Mouse (Mus musculus) hindbrain, embryonic 16.5 days (tissue): ENCODE measurements around the gene H3f3b. TPM values are rescaled to one million over a fixed set of nuclear protein-coding genes. Genes with fewer than 3 reads are reported as not detected.

Source experiments
- ATAC-seq: fragments of 200-750 bp; cut with Nextera tagmentation; 2 replicates; pipeline ENCODE4 v1.8.0; 2017; ENCODE audit warnings: moderate TSS enrichment, moderate library complexity
- H3K27ac ChIP-seq: fragments of 300-500 bp; sonication (generic); 2 replicates; pipeline ENCODE4 v1.5.1; 2014; ENCODE audit warnings: low read depth, mild to moderate bottlenecking, control low read depth, low read length, moderate library complexity
- H3K27me3 ChIP-seq: fragments of 300-500 bp; sonication (generic); replicated peaks from 2 replicates; pipeline ENCODE4 v1.6.1; 2014; ENCODE audit warnings: low read length; ENCODE audit not compliant: control insufficient read depth, insufficient read depth
- H3K36me3 ChIP-seq: fragments of 300-500 bp; sonication (generic); 2 replicates; pipeline ENCODE4 v1.6.1; 2014; ENCODE audit warnings: mild to moderate bottlenecking, low read length, moderate library complexity, mixed read lengths; ENCODE audit not compliant: control insufficient read depth, insufficient read depth
- H3K4me1 ChIP-seq: fragments of 300-500 bp; sonication (generic); 2 replicates; pipeline ENCODE4 v1.6.1; 2014; ENCODE audit warnings: low read depth, low read length; ENCODE audit not compliant: control insufficient read depth, insufficient read depth
- H3K4me2 ChIP-seq: fragments of 300-500 bp; sonication (generic); 2 replicates; pipeline ENCODE4 v1.6.1; 2014; ENCODE audit warnings: mild to moderate bottlenecking, low read length, control low read depth, moderate library complexity
- H3K4me3 ChIP-seq: fragments of 300-500 bp; sonication (generic); 2 replicates; pipeline ENCODE4 v1.5.1; 2014; ENCODE audit warnings: mild to moderate bottlenecking, low read length, control low read depth, moderate library complexity
- H3K9ac ChIP-seq: fragments of 300-500 bp; sonication (generic); 2 replicates; pipeline ENCODE4 v1.6.1; 2014; ENCODE audit warnings: low read depth, mild to moderate bottlenecking, control low read depth, low read length, moderate library complexity
- H3K9me3 ChIP-seq: fragments of 300-500 bp; sonication (generic); 2 replicates; pipeline ENCODE4 v1.6.1; 2014; ENCODE audit warnings: mild to moderate bottlenecking, low read length, moderate library complexity; ENCODE audit not compliant: control insufficient read depth
- WGBS: fragments of 180-500 bp; shearing (Covaris S2); extraction: QIAGEN DNeasy Blood & Tissue Kit; methylation state at CpG from one replicate; pipeline ENCODE4 v1.1.7; 2014; 5-methylcytosine and 5-hydroxymethylcytosine counted together
- polyA plus RNA-seq: library from polyadenylated mRNA; unstranded; fragments of >200 nt; fragmentation: Nextera tagmentation; extraction: Ambion mirVana; gene quantifications from 2 replicates; pipeline ENCODE4 v1.2.1, GENCODE M21; 2015

H3f3b gene
- polyA plus RNA-seq, 1 experiment from 2014 or later, result 1,603 TPM

- Histone ChIP-seq H3K4me2 (no peak overlapping the region), H3K9me3 (no peaks in the 10 kb centered on the region), H3K4me3 (no peak overlapping the region), H3K36me3 (no peaks in the 10 kb centered on the region), H3K27me3 (no peaks in the 10 kb centered on the region), H3K4me1 (peaks cover 12% of the 10 kb centered on the region), H3K27ac (no peak overlapping the region), H3K9ac (no peak overlapping the region)
- WGBS, result 34% methylated on average over 10 of the region's 10 CpGs
- no peak for ATAC-seq
These were observed 27.2 kb downstream of the H3f3b start for GRCm38 (mm10) chr11:116000607-116001006.

- peaks cover 3% of the 10 kb centered on the region; the same call in 1 of the 2 replicates for H3K4me1 ChIP-seq
- WGBS, result 18% methylated on average over 14 of the region's 14 CpGs
- H3K9ac ChIP-seq, result no peak overlapping the region
- H3K36me3 ChIP-seq, result no peaks in the 10 kb centered on the region
- H3K4me3 ChIP-seq, result no peak overlapping the region
- no peak for ATAC-seq
- no peaks in the 10 kb centered on the region for H3K9me3 ChIP-seq
- H3K27me3 ChIP-seq, result no peaks in the 10 kb centered on the region
- H3K4me2 ChIP-seq, result peak overlapping the region; percentile 27; the same call in 1 of the 2 replicates
- no peak overlapping the region for H3K27ac ChIP-seq
These were observed 28.1 kb downstream of the H3f3b start for GRCm38 (mm10) chr11:115999538-116000143.

GRCm38 (mm10) chr11:115999027-115999426 lies 28.7 kb downstream of the H3f3b start:
- Histone ChIP-seq H3K36me3 (no peaks in the 10 kb centered on the region), H3K4me2 (no peak overlapping the region), H3K27me3 (no peaks in the 10 kb centered on the region), H3K27ac (no peak overlapping the region), H3K4me1 (no peaks in the 10 kb centered on the region), H3K9me3 (no peaks in the 10 kb centered on the region), H3K4me3 (no peak overlapping the region), H3K9ac (no peak overlapping the region)
- WGBS, result 89% methylated on average over 7 of the region's 7 CpGs
- ATAC-seq, result no peak

GRCm38 (mm10) chr11:115997662-115998061 lies 30.1 kb downstream of the H3f3b start:
- ATAC-seq, result no peak
- no peak overlapping the region for H3K9ac ChIP-seq
- 61% methylated on average over 5 of the region's 5 CpGs for WGBS

GRCm38 (mm10) chr11:115997047-115997446 lies 30.7 kb downstream of the H3f3b start:
- Histone ChIP-seq H3K27me3 (no peaks in the 10 kb centered on the region), H3K4me1 (no peaks in the 10 kb centered on the region), H3K9ac (no peak overlapping the region), H3K4me3 (no peak overlapping the region), H3K4me2 (no peak overlapping the region), H3K36me3 (no peaks in the 10 kb centered on the region), H3K9me3 (no peaks in the 10 kb centered on the region), H3K27ac (no peak overlapping the region)
- ATAC-seq, result no peak
- 81% methylated on average over 4 of the region's 4 CpGs for WGBS

More at GRCm38 (mm10) chr11:115997662-115998061, 30.1 kb downstream of the H3f3b start:
- Histone ChIP-seq H3K4me3 (no peak overlapping the region), H3K9me3 (no peaks in the 10 kb centered on the region), H3K27ac (no peak overlapping the region), H3K27me3 (no peaks in the 10 kb centered on the region), H3K36me3 (no peaks in the 10 kb centered on the region), H3K4me1 (no peaks in the 10 kb centered on the region), H3K4me2 (no peak overlapping the region)

GRCm38 (mm10) chr11:115995256-115995655 lies 32.5 kb downstream of the H3f3b start:
- no peaks in the 10 kb centered on the region for H3K27me3 ChIP-seq
- H3K4me1 ChIP-seq, result no peaks in the 10 kb centered on the region
- WGBS, result 91% methylated on average over 3 of the region's 3 CpGs
- no peak overlapping the region for H3K4me2 ChIP-seq
- no peaks in the 10 kb centered on the region for H3K36me3 ChIP-seq
- no peak overlapping the region for H3K4me3 ChIP-seq
- H3K9ac ChIP-seq, result no peak overlapping the region
- no peak overlapping the region for H3K27ac ChIP-seq
- ATAC-seq, result no peak
- no peaks in the 10 kb centered on the region for H3K9me3 ChIP-seq

- no peak overlapping the region for H3K9ac ChIP-seq
- 65% methylated on average over 4 of the region's 4 CpGs for WGBS
- no peak overlapping the region for H3K4me3 ChIP-seq
- no peak for ATAC-seq
- 0 out of 2 replicates have a peak, but pooled peaks cover 3% of the 10 kb centered on the region for H3K27me3 ChIP-seq
- H3K4me2 ChIP-seq, result no peak overlapping the region
- no peaks in the 10 kb centered on the region for H3K9me3 ChIP-seq
- no peaks in the 10 kb centered on the region for H3K36me3 ChIP-seq
- H3K4me1 ChIP-seq, result no peaks in the 10 kb centered on the region
- no peak overlapping the region for H3K27ac ChIP-seq
These were observed 35.7 kb downstream of the H3f3b start for GRCm38 (mm10) chr11:115992098-115992497.

GRCm38 (mm10) chr11:115989686-115990085 lies 38.1 kb downstream of the H3f3b start:
- no peak overlapping the region for H3K4me3 ChIP-seq
- no peak overlapping the region for H3K27ac ChIP-seq
- no peak for ATAC-seq
- no peaks in the 10 kb centered on the region for H3K4me1 ChIP-seq
- WGBS, result 39% methylated on average over 15 of the region's 15 CpGs
- H3K36me3 ChIP-seq, result no peaks in the 10 kb centered on the region
- H3K27me3 ChIP-seq, result peaks cover 6% of the 10 kb centered on the region
- no peaks in the 10 kb centered on the region for H3K9me3 ChIP-seq
- H3K9ac ChIP-seq, result no peak overlapping the region
- H3K4me2 ChIP-seq, result no peak overlapping the region

- Histone ChIP-seq H3K4me2 (no peak overlapping the region), H3K36me3 (no peaks in the 10 kb centered on the region), H3K27me3 (peaks cover 3% of the 10 kb centered on the region), H3K4me3 (no peak overlapping the region), H3K27ac (no peak overlapping the region), H3K9ac (no peak overlapping the region), H3K9me3 (no peaks in the 10 kb centered on the region), H3K4me1 (no peaks in the 10 kb centered on the region)
- no peak for ATAC-seq
- 78% methylated on average over 8 of the region's 8 CpGs for WGBS
These were observed 44.5 kb downstream of the H3f3b start for GRCm38 (mm10) chr11:115983291-115983690.
